Mouse (Mus musculus) forebrain, embryonic 14.5 days (tissue): ENCODE measurements around the gene Nutf2. TPM values are rescaled to one million over a fixed set of nuclear protein-coding genes. Genes with fewer than 3 reads are reported as not detected.

Experiments
- ATAC-seq: fragments of 200-750 bp; cut with Nextera tagmentation; 2 replicates; pipeline ENCODE4 v1.8.0; 2017; ENCODE audit warnings: mild to moderate bottlenecking, moderate library complexity
- DNase-seq: peaks from one replicate; pipeline ENCODE4 v3.0.0-alpha.2; 2015; ENCODE audit warnings: low spot score
- H3K27ac ChIP-seq: fragments of 300-500 bp; sonication (generic); 2 replicates; pipeline ENCODE4 v1.5.1; 2014; ENCODE audit warnings: low read depth, mild to moderate bottlenecking, control low read depth, low read length, moderate library complexity
- H3K27me3 ChIP-seq: fragments of 300-500 bp; sonication (generic); replicated peaks from 2 replicates; pipeline ENCODE4 v1.6.1; 2014; ENCODE audit warnings: low read length, control low read depth, mixed read lengths; ENCODE audit not compliant: control insufficient read depth, insufficient read depth
- H3K36me3 ChIP-seq: fragments of 300-500 bp; sonication (generic); 2 replicates; pipeline ENCODE4 v1.6.1; 2014; ENCODE audit warnings: low read length, control low read depth; ENCODE audit not compliant: control insufficient read depth, insufficient read depth
- H3K4me1 ChIP-seq: fragments of 300-500 bp; sonication (generic); 2 replicates; pipeline ENCODE4 v1.6.1; 2014; ENCODE audit warnings: antibody characterized with exemption, low read length, control low read depth; ENCODE audit not compliant: control insufficient read depth, insufficient read depth
- H3K4me2 ChIP-seq: fragments of 300-500 bp; sonication (generic); 2 replicates; pipeline ENCODE4 v1.6.1; 2014; ENCODE audit warnings: mild to moderate bottlenecking, control low read depth, low read length
- H3K4me3 ChIP-seq: fragments of 300-500 bp; sonication (generic); 2 replicates; pipeline ENCODE4 v1.5.1; 2014; ENCODE audit warnings: low read depth, low read length, control low read depth
- H3K9ac ChIP-seq: fragments of 300-500 bp; sonication (generic); 2 replicates; pipeline ENCODE4 v1.6.1; 2014; ENCODE audit warnings: mild to moderate bottlenecking, low read length, control low read depth, moderate library complexity
- H3K9me3 ChIP-seq: fragments of 300-500 bp; sonication (generic); replicated peaks from 2 replicates; pipeline ENCODE4 v1.6.1; 2016; ENCODE audit warnings: low read length, control low read depth, mixed read lengths; ENCODE audit not compliant: control insufficient read depth
- WGBS: fragments of 180-500 bp; shearing (Covaris S2); extraction: QIAGEN DNeasy Blood & Tissue Kit; methylation state at CpG from one replicate; pipeline ENCODE4 v1.1.7; 2014; 5-methylcytosine and 5-hydroxymethylcytosine counted together
- polyA plus RNA-seq: library from polyadenylated mRNA; unstranded; fragments of >200 nt; fragmentation: Nextera tagmentation; extraction: Ambion mirVana; gene quantifications from 2 replicates; pipeline ENCODE4 v1.2.1, GENCODE M21; 2014

Nutf2 gene
- polyA plus RNA-seq, 1 experiment from 2014 or later = 283 TPM

GRCm38 (mm10) chr8:105852146-105852729 is 8.1 kb upstream of the Nutf2 start:
- Histone ChIP-seq H3K4me1 (peaks cover 18% of the 10 kb centered on the region), H3K27me3 (no peaks in the 10 kb centered on the region), H3K9me3 (no peaks in the 10 kb centered on the region), H3K9ac (no peak overlapping the region), H3K4me2 (no peak overlapping the region), H3K27ac (no peak overlapping the region), H3K4me3 (no peak overlapping the region), H3K36me3 (peaks cover 24% of the 10 kb centered on the region)
- no peak for ATAC-seq
- no peak for DNase-seq
- WGBS = 81% methylated on average over 12 of the region's 12 CpGs

- Histone ChIP-seq H3K36me3 (peaks cover 19% of the 10 kb centered on the region), H3K27me3 (no peaks in the 10 kb centered on the region), H3K4me1 (peaks cover 20% of the 10 kb centered on the region), H3K27ac (no peak within 1 kb of the TSS), H3K4me3 (no peak within 1 kb of the TSS), H3K4me2 (no peak within 1 kb of the TSS), H3K9me3 (no peaks in the 10 kb centered on the region), H3K9ac (no peak within 1 kb of the TSS)
- 89% methylated on average over 3 of the region's 3 CpGs for WGBS
- DNase-seq (no peak), ATAC-seq (no peak)
Observed at GRCm38 (mm10) chr8:105853178-105853577, 7.2 kb upstream of the Nutf2 start, which contains the start of gene Cenpt. Gene Cenpt, minus strand, starts transcription at chr8:105853278.

- DNase-seq (no peak), ATAC-seq (no peak)
- Histone ChIP-seq H3K4me3 (peak overlapping the region; percentile 70), H3K9ac (peak overlapping the region; percentile 81; the same call in 1 of the 2 replicates), H3K4me2 (peak overlapping the region; percentile 29), H3K4me1 (peaks cover 20% of the 10 kb centered on the region), H3K27ac (no peak overlapping the region), H3K9me3 (no peaks in the 10 kb centered on the region), H3K27me3 (no peaks in the 10 kb centered on the region), H3K36me3 (peaks cover 12% of the 10 kb centered on the region)
- WGBS = 31% methylated on average over 8 of the region's 8 CpGs
Observed at GRCm38 (mm10) chr8:105854303-105854702, 6.1 kb upstream of the Nutf2 start.

- peaks cover 22% of the 10 kb centered on the region for H3K4me1 ChIP-seq
Observed at GRCm38 (mm10) chr8:105854715-105855216, 5.6 kb upstream of the Nutf2 start, which contains the start of gene Thap11. Gene Thap11, plus strand, starts transcription at chr8:105855132.

GRCm38 (mm10) chr8:105855248-105856167 is 4.9 kb upstream of the Nutf2 start:
- Histone ChIP-seq H3K9me3 (no peaks in the 10 kb centered on the region), H3K36me3 (peaks cover 7% of the 10 kb centered on the region; the same call in 1 of the 2 replicates), H3K27me3 (no peaks in the 10 kb centered on the region), H3K4me3 (peak overlapping the region; percentile 70), H3K9ac (peak overlapping the region; percentile 81), H3K27ac (peak overlapping the region; percentile 21; the same call in 1 of the 2 replicates), H3K4me2 (peak overlapping the region; percentile 98), H3K4me1 (peaks cover 23% of the 10 kb centered on the region)
- under 1% methylated on average over 68 of the region's 71 CpGs for WGBS
- DNase-seq (peak; percentile 44), ATAC-seq (peak; percentile 49)

More at GRCm38 (mm10) chr8:105854715-105855216, 5.6 kb upstream of the Nutf2 start, which contains the start of gene Thap11:
- under 1% methylated on average over 43 of the region's 43 CpGs for WGBS
- peaks cover 7% of the 10 kb centered on the region; the same call in 1 of the 2 replicates for H3K36me3 ChIP-seq
- peak within 1 kb of the TSS; percentile 81 for H3K9ac ChIP-seq
- no peaks in the 10 kb centered on the region for H3K9me3 ChIP-seq
- DNase-seq (peak; percentile 96), ATAC-seq (peak; percentile 92)
- no peaks in the 10 kb centered on the region for H3K27me3 ChIP-seq
- peak within 1 kb of the TSS; percentile 21; the same call in 1 of the 2 replicates for H3K27ac ChIP-seq
- H3K4me2 ChIP-seq = peak within 1 kb of the TSS; percentile 98
- peak within 1 kb of the TSS; percentile 70 for H3K4me3 ChIP-seq

DNA sequence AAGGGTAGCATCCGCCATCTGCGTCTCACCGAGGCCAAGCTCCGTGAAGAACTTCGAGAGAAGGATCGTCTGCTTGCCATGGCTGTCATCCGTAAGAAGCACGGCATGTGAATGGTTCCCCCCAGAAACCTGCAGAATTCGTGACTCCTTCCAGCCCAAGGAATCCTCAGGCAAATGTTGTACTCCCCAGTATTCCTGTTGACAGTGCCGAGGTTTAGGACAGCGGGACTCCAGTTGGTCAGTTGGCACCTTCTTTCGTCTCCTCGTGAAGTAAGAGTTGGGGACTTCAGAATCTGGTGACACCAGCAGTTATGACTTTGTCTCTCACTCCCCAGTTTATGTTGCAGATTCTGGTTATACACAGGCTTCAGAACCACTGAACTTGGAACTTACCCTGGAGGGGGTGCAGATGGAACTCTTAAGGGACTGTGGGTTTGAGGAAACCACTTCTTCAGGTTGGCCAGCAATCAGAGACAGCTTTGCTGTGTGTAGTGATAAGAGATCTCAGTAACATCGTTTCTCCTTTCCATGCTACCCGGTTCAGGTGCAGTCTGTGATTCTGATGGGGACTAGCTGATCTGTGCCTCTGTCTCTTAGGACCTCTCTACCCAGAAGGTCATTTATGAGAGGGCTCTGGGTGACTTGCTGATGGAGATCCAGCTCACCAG is 4.1 kb upstream of the Nutf2 start:
- no peaks in the 10 kb centered on the region for H3K9me3 ChIP-seq
- no peaks in the 10 kb centered on the region for H3K27me3 ChIP-seq
- H3K9ac ChIP-seq = peak overlapping the region; percentile 81
- peak overlapping the region; percentile 98 for H3K4me2 ChIP-seq
- 28% methylated on average over 15 of the region's 15 CpGs for WGBS
- DNase-seq = no peak
- no peak for ATAC-seq
- peak overlapping the region; percentile 70 for H3K4me3 ChIP-seq
- 0 out of 2 replicates have a peak overlapping the region, but pooled peaks have one; percentile 21 for H3K27ac ChIP-seq
- H3K4me1 ChIP-seq = peaks cover 20% of the 10 kb centered on the region
- peaks cover 7% of the 10 kb centered on the region; the same call in 1 of the 2 replicates for H3K36me3 ChIP-seq

DNA sequence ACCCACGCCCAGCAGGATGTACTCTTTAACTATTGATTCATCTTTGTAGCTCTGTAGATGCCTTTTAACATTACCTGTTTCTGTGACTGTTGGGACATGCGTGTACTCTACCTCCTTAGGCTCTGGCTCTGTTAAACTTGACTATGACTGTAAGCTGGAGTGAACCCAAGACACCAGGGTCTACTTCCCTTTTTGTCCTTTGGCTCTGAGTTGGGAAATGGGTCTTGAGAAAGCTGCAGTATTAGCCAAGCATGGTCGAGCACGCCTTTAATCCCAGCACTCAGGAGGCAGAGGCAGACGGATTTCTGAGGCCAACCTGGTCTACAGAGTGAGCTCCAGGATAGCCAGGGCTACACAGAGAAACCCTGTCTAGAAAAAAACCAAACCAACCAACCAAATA is 1.9 kb upstream of the Nutf2 start:
- Histone ChIP-seq H3K9ac (no peak overlapping the region), H3K27me3 (no peaks in the 10 kb centered on the region), H3K4me2 (no peak overlapping the region), H3K27ac (no peak overlapping the region), H3K4me3 (no peak overlapping the region), H3K36me3 (peaks cover 11% of the 10 kb centered on the region; the same call in 1 of the 2 replicates), H3K9me3 (no peaks in the 10 kb centered on the region), H3K4me1 (peaks cover 29% of the 10 kb centered on the region)
- ATAC-seq (no peak), DNase-seq (no peak)
- WGBS = 82% methylated on average over 5 of the region's 5 CpGs

DNA sequence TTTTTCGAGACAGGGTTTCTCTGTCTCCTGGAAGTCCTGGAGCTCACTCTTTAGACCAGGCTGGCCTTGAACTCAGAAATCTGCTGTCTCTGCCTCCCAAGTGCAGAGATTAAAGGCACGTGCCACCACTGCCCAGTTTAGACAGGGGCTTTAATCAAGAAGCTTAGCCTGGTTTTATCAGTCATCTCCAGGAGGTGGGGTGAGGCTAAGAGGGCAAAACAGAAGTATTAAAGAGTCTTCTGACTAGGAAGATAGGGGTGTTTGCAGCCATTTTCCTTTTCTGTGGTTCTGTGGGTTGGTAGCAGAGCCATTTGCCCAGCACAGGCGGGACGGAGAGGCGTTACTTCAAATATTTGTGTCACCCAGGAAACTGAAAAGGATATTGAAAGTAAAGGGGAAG is 1.1 kb upstream of the Nutf2 start:
- Histone ChIP-seq H3K27me3 (no peaks in the 10 kb centered on the region), H3K4me2 (peak overlapping the region; percentile 67; the same call in 1 of the 2 replicates), H3K9ac (no peak overlapping the region), H3K36me3 (peaks cover 13% of the 10 kb centered on the region; the same call in 1 of the 2 replicates), H3K4me3 (no peak overlapping the region), H3K9me3 (no peaks in the 10 kb centered on the region), H3K27ac (0 out of 2 replicates have a peak overlapping the region, but pooled peaks have one; percentile 14), H3K4me1 (peaks cover 29% of the 10 kb centered on the region)
- no peak for DNase-seq
- WGBS = 76% methylated on average over 5 of the region's 5 CpGs
- ATAC-seq = no peak
